Mouse (Mus musculus) right cerebral cortex, adult 2 months (tissue): ENCODE data around the gene Adamtsl1.

Source experiments
- DNase-seq, 2 experiments: peaks; one replicate each; pipeline ENCODE4 v3.0.0; 2021 to 2022; ENCODE audit warnings: low spot score in 2 of 2

The Adamtsl1 gene

DNA sequence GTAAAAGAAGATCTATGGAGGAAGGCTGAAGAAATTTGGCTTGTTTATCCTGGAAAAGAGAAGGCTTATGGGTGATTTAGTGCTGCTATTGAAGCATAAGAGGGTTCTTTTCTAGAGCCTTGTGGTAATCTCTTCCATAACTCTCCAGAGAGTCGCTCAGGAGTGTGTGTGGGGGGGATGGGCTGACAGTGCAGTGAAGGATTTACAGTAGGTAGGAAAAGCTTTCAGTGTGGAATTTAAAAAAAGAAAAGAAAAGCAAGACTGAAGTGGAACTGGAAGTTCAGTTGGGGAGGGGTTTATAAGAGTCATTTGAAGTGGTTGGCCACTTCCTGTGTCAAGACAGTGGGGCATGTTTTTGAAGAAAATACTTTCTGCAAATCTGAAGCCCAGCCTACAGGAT is 155.8 kb downstream of the Adamtsl1 start:
- DNase-seq, result no peak

DNA sequence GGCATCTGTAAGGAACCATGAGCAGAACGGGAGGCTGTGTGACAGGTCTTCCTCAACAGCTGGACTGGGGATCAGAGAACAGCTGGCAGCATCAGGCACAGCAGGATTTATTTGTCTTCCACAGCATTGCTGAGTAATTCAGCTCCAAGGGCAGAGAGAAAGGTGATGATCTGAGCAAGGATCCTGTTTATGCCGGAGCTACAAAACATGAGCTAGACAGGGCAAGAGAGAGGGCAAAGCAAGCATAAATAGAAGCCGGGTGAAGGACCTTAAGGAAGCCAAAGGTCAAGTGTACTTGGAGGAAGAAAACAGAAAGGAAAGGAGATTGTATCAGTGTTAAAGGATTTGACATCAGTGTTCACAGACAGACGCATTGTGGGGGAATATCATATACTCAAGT is 158.3 kb downstream of the Adamtsl1 start:
- DNase-seq, result no peak

DNA sequence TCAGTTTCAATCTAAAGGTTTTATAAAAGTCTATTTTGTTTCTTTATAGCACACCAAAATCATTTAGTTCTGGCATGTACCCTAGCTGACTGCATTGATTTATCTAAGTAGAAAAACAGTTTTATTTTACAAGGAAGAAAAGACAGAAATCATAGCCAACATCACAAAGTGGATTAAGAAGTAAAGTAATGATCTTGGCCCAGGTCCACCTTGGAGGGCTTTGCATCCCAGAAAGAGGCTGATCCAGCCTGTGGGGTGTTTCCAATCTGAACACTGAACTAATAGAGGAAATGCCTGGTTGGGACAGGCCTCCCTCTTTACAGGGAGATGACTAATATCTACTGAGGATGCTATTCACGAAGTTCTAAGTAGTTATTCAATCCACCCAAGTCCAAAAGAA is 163.6 kb downstream of the Adamtsl1 start:
- DNase-seq, result no peak

- DNase-seq, result no peak
Observed at GRCm38 (mm10) chr4:85686160-85686559, 172.2 kb downstream of the Adamtsl1 start.

- DNase-seq, result no peak
Observed at GRCm38 (mm10) chr4:85695237-85695636, 181.3 kb downstream of the Adamtsl1 start.

- no peak for DNase-seq
Observed at GRCm38 (mm10) chr4:85707352-85708057, 193.5 kb downstream of the Adamtsl1 start.

DNA sequence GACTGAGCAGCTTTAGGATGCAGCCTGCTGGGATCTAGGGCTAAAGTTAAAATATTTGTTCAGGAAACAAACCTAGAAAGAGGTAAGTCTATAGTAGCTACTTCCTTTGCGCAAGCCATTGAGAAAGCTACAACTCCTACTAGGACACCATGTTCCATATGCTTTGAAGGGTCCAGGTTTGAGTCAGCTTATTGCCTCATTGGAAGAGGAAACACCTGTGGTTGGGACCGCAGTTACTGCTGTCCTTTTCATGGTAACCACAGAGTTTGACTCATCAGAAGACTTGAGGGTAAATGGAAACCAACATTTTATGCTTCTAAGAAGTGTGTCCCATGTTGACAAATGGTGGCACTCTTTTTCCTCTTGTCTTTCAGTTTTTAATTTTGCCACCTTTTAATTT is 195.7 kb downstream of the Adamtsl1 start:
- DNase-seq, result no peak

- no peak for DNase-seq
Observed at GRCm38 (mm10) chr4:85724999-85725398, 211.0 kb downstream of the Adamtsl1 start.

- DNase-seq, result no peak
Observed at GRCm38 (mm10) chr4:85727731-85728130, 213.8 kb downstream of the Adamtsl1 start.

GRCm38 (mm10) chr4:85728416-85728815 is 214.4 kb downstream of the Adamtsl1 start:
- DNase-seq, result peak in 1 of 2 experiments; percentile 10

DNA sequence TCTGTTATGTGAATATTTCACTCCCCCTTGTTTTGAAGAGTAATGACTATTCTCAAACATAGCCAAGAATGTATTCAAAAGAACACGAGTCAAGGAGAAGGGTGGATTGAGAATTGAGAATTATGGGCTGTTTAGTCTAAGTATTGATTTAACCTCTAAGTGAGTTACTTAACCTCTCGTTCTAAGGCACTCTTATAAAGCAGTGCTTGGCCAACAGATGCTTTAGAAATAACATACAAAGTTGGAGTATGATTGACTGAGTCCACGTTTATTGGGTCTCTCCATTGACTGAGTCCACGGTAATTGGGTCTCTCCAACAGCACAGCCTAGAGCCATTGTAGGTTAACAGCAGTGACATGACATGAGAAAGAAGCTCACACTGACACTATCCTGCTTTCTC is 226.5 kb downstream of the Adamtsl1 start:
- no peak for DNase-seq

- DNase-seq, result no peak
Observed at GRCm38 (mm10) chr4:85741825-85742391, 227.9 kb downstream of the Adamtsl1 start.

GRCm38 (mm10) chr4:85743427-85743826 is 229.5 kb downstream of the Adamtsl1 start:
- no peak for DNase-seq

DNA sequence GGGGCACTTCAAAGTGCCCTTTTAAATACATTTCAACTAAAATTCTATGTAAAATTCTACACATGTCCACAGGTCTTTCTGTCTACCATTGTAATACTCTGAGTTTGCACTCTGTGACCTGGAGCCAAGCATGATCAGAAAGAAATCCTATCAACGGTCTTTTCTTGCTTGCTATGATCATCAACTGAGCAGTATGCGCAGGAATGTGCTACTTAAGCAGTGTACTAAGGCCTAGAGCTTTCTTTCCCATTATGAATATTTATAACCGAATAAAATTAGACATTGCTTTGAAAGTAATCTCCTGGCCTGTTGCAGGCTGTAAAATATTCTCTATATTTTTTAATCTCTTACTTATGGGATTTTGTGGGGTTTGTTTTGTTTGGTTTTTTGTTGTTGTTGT is 248.7 kb downstream of the Adamtsl1 start:
- DNase-seq, result no peak

DNA sequence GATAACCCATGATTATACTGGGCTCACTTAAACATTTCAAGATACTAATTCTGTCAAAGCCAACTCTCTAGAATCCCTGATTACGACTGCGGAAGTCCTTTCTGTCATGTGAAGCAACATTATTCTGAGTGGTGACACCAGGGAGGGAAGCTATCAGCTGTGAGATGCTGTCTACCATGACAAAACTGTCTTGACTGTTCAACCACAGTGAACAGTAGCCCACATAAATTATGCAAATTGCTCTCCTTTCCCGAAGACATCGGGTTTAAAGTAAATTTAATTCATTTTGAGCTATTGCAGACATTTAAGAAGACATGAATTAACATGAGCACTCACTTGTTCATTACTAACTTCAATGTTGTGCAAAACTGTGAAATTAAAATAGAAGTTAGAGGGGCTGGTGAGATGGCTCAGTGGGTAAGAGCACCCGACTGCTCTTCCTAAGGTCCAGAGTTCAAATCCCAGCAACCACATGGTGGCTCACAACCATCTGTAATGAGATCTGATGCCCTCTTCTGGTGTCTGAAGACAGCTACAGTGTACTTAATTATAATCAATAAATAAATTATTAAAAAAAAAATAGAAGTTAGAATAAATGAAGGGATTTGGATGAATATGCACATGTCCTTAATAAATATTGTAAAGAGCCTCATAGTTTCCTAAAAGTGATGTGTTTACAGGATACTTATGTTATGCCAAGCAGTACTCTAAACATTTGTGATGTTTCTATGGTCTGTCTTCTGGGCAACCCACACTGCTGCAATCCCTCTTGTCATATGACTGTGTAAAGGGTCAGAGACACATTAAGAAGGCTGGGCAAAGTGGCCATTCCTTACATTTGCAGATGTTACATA is 249.4 kb downstream of the Adamtsl1 start:
- no peak for DNase-seq

GRCm38 (mm10) chr4:85764015-85764450 is 250.1 kb downstream of the Adamtsl1 start:
- DNase-seq, result no peak

GRCm38 (mm10) chr4:85764476-85764875 is 250.5 kb downstream of the Adamtsl1 start:
- no peak for DNase-seq

- DNase-seq, result no peak
Observed at GRCm38 (mm10) chr4:85767666-85768065, 253.7 kb downstream of the Adamtsl1 start.

DNA sequence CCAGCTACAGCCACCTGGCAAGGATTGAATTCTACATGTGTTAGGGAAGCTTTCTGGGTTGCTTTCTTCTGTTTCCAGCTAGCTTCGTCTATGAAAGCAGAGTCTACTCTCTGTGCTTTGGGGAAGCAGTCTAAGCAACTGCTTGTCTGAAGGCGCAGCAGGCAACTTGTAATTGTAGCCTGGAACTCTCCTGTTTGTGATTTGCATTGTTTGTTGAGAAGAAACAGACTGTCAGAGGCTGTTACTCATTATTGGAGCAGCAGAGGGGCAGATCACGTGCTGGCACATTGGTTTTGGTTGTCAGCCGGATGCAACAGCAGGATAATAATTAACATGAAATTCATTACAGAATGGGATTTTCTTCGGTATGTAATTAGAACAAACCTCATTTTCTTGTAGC is 254.1 kb downstream of the Adamtsl1 start:
- no peak for DNase-seq

DNA sequence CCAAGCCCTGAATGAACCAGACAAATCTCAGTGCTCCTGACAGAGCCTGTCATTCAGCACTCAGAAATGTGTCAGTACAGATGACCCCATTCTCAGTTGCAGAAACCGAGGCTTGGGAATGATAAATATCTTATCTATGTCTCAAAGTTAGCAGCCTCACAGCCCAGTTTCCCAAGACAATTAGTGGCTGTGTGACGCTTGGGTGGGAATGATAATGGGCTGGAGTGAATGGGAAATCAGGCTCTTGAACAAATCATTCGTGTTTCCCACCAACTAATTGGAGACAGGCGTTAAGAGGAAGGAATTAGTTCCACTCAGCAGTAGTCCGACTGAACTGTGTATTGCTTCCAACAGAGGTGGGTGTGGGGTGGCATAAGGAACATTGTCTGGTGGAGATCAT is 268.5 kb downstream of the Adamtsl1 start:
- no peak for DNase-seq

- no peak for DNase-seq
Observed at GRCm38 (mm10) chr4:85783768-85784379, 269.9 kb downstream of the Adamtsl1 start.

DNA sequence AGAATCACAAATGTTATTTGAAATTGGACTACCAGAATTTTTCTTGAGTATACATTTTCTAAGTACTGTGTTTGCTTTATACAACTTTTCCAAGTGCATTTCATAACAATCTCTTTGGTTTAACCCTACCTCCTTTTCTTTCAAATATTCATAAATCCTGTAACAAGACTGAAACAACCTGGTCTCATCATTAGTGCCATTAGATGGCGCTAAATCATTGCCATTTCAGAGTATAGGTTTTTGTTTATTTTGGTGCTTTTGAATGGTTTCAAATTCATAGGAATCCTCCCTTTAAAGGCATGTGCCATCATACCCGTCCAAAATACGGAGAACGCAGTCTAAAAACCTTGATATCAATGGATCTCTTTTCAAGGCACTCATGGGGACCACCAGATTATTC is 270.5 kb downstream of the Adamtsl1 start:
- no peak for DNase-seq
